Mouse (Mus musculus) kidney, adult 2 months (tissue): ENCODE results near the gene Pet100.

ENCODE experiments used
- CTCF ChIP-seq: fragments of 200-500 bp; conservative IDR thresholded peaks from 2 replicates; pipeline ENCODE4 v1.5.1; 2011; ENCODE audit warnings: low read depth, mild to moderate bottlenecking, control low read depth, low read length, moderate library complexity, mixed read lengths; ENCODE audit not compliant: insufficient read depth, insufficient read length
- POLR2A ChIP-seq: fragments of 200-500 bp; IDR thresholded peaks from one replicate; pipeline ENCODE4 v1.6.1; 2011; ENCODE audit warnings: low read depth, low read length, control low read depth

DNA sequence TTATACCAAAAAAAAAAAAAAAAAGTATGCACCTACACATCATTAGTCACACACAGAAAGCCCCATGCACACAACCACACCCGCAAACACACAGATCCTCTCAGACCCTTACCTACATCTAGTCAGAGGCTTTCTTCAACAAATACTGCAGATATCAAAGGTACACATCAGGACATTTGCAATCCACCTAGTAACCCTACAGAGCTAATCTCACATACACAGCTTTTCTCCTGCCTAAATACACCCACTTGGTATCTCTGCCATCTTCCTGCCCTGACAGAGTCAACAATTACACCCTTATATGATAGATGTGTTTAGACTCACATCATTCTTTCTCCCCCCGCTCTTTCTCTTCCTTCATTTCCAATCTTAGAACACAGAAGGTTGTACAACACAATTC lies 34.9 kb upstream of the Pet100 start:
- TF ChIP-seq CTCF = no peak
- TF ChIP-seq POLR2A = no peak
